Mouse (Mus musculus) T-helper 2 cell (primary cell): ENCODE results near the gene Vmn1r198.
"Not testable (repeated sequence)": the region's sequence is repeated elsewhere in the genome, so short reads cannot be mapped to it uniquely, and the experiment has no call there.

ENCODE experiments used
- in situ Hi-C: fragments of 300-600 bp; cut with MboI, MseI; formaldehyde crosslinking; loops from one replicate; pipeline ENCODE4 v1.15.1; 2025; ENCODE audit warnings: high pct_unique_total_duplicates

Vmn1r198 gene

DNA sequence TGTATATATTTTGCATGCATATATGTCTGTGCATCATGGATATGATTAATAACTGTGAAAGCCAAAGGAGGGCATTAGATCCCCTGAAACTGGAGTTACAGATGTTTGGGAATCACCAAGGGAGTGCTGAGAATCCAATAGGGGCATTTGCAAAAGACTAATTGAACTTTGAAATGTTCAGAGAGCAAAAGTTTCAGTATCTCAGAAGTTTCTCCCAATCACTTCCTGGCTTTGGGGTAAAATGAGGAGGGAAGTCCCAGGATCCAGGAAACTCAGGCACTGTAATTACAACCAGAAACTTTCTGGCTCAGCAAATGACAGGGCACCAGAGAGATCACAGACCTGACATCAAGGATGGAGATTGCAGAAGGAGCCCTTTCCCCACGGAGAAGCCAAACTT lies at the start of gene Vmn1r198:
Gene Vmn1r198 (plus strand): TSS at position 301 of the 400 bp plus-strand sequence.
- in situ Hi-C loops: no loop called here

- in situ Hi-C loops: loop anchor here (25.0 kb wide), 1 partner anchor 996 kb away; the partner anchor contains the start of gene Gpx6
Measured at GRCm38 (mm10) chr13:22308075-22308474, 42.1 kb upstream of the Vmn1r198 start.

DNA sequence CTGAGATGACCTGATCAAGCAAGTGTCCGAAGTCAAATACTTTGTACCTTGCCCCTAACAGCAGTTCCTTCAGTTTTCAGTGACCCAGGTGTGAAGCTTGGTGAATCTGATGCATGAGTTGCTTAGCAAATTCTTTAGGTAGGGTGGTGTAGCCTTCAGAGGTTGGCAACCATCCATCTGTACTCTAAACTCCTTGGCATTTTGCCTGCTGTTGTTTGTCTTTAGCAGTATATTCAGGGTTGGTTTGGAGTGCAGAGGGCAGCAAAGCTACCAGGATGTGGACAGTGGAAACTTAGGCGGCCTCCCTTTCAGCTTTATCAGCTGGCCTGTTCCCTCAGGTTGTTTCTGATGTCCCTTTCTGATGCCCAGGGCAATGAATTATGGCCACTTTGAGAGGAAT lies 34.8 kb upstream of the Vmn1r198 start:
- in situ Hi-C loops: loop anchor here (25.0 kb wide), 1 partner anchor 1003 kb away; the partner anchor contains the start of gene Gpx6

DNA sequence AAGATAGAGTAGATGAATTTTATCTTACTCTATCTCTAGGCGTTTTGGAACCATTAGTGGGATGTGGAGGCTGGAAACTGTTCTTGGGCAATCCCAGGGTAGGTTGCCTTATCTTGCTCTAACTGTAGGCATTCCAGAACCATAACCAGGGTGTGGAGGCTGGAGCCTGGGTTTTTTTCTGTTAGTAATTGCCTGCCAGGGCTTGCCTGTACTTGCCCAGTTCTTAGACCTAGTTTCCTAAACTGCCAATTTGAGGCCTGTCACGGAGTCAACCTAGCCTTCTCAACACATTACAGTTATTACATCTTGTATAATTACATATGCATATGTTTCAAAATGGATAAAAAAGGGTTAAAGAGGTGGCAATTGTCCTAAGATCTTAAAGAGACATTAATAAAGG lies 32.8 kb upstream of the Vmn1r198 start:
- in situ Hi-C loops: loop anchor here (25.0 kb wide), 1 partner anchor 1005 kb away; the partner anchor contains the start of gene Gpx6

GRCm38 (mm10) chr13:22320091-22320490 lies 30.1 kb upstream of the Vmn1r198 start:
- in situ Hi-C loops: loop anchor here (25.0 kb wide), 1 partner anchor 1008 kb away; the partner anchor contains the start of gene Gpx6

DNA sequence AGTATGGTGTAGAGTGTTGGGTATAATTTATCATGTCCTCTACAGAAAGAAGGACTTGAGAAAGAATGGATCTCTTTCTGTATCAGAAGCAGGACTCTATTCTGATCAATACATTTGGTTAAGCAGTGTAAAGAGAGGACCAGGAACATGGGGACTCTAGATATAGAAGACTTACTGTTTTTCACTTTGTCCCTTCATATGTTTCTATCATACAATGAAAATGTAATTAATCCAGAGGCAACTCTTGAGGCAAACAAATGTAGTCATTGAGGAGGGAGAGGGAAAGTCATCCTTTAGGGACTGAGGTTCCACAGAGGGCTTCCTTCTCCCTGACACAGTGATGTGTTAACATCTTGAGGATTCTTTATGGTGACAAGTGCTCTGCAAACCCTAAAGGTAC lies 25.9 kb upstream of the Vmn1r198 start, which contains the start of gene Vmn1r197:
Gene Vmn1r197 (plus strand): TSS at position 301 of the 400 bp plus-strand sequence.
- in situ Hi-C loops: loop anchor here (25.0 kb wide), 1 partner anchor 1012 kb away; the partner anchor contains the start of gene Gpx6

GRCm38 (mm10) chr13:22333269-22333668 lies 16.9 kb upstream of the Vmn1r198 start:
- in situ Hi-C loops: no loop called here

GRCm38 (mm10) chr13:22335565-22335964 lies 14.6 kb upstream of the Vmn1r198 start:
- in situ Hi-C loops: no loop called here

GRCm38 (mm10) chr13:22350813-22351212 lies 649 bp downstream of the Vmn1r198 start:
- in situ Hi-C loops: no loop called here

- in situ Hi-C loops: no loop called here
Measured at GRCm38 (mm10) chr13:22379518-22379917, 29.4 kb downstream of the Vmn1r198 start, which contains the start of gene Vmn1r199. Gene Vmn1r199 (plus strand): TSS chr13:22379818.

- in situ Hi-C loops: not testable (repeated sequence)
Measured at GRCm38 (mm10) chr13:22381128-22381527, 31.0 kb downstream of the Vmn1r198 start.

- in situ Hi-C loops: no loop called here
Measured at GRCm38 (mm10) chr13:22383401-22383800, 33.2 kb downstream of the Vmn1r198 start.

DNA sequence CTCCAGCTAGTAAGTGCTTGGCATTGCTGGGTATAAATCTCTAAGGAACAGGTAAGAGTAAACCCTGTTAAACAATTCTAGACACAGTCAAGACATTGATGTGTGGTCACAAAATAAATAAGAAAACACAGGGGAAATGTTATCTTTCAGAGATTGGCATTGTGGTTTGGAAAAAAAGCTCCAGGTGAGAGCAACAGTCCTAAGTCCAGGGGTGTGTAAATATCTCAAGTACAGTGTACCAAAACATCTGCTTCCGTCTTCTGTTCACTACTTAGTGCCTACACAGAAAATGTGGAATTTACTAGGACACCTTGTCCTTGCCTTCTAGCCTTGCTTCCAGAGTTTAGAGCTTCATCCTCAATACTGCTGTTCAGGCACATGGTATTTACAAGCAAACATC lies 36.9 kb downstream of the Vmn1r198 start:
- in situ Hi-C loops: no loop called here

DNA sequence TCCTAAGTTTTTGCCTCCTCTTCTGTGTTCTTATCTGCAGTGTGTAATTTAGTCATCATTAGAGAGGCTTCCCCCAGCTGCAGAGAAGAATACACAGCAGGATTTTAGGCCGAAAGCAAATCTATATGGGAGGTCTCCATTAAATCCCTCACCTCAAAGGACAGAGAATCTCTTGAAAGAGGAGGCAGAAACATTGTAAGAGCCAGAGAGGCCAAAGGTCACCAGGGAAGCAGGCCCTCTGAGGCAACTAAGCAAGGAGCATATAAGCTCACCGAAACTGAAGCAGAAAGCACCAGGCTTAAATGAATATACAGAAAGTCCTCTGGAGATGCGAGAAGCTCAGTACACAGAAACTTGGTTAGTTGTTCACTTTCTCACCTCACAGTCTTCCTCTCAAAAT lies 39.9 kb downstream of the Vmn1r198 start, which contains the start of gene Vmn1r200:
Gene Vmn1r200 (plus strand): TSS at position 301 of the 400 bp plus-strand sequence.
- in situ Hi-C loops: no loop called here

- in situ Hi-C loops: no loop called here
Measured at GRCm38 (mm10) chr13:22402978-22403377, 52.8 kb downstream of the Vmn1r198 start.
